ENCODE assay signal across 31 mouse cellular contexts in the genomic region with DNA sequence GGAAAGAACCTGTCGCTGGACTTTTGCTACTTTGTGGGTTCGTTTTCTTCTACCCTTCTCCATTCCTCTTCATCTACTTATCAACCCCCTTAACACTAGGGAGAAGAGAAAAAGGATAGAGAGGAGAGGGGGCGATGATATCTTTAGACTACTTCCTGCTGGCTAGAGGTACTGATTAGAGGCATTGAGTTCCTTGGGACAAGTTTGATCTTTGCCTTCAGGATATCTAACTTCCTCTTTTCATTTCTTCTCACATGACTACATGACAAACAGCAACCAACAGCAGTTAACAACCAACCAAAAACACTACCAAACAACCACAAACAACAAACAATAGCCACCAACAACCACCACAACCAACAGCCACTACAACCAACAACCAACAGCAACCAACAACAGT. TPM values are rescaled to one million over a fixed set of nuclear protein-coding genes. Genes with fewer than 3 reads are reported as not detected.
"Had no signal": no experiment of that assay in that cellular context is flagged by ENCODE, and none has a peak within 500 bp of the region (broad histone marks: within the 10 kb centered on the region; RNA-seq: fewer than 3 reads in every experiment).

No protein-coding gene starts in this region.

- H3K36me3 ChIP-seq: kidney, embryonic 15.5 days; limb, embryonic 12.5 days; limb, embryonic 15.5 days; liver, embryonic 15.5 days; lung, embryonic 15.5 days; midbrain, embryonic 10.5 days; midbrain, embryonic 13.5 days; neural tube, embryonic 13.5 days had no signal

- H3K27ac ChIP-seq: kidney, embryonic 15.5 days; limb, embryonic 12.5 days; limb, embryonic 15.5 days; liver, embryonic 12.5 days; liver, embryonic 15.5 days; lung, embryonic 15.5 days; midbrain, embryonic 10.5 days; midbrain, embryonic 13.5 days; neural tube, embryonic 13.5 days; stomach, postnatal 0 days had no signal

- H3K4me1 ChIP-seq: limb, embryonic 12.5 days; limb, embryonic 15.5 days; liver, embryonic 15.5 days; midbrain, embryonic 10.5 days; midbrain, embryonic 13.5 days; neural tube, embryonic 13.5 days had no signal

- DNase-seq: kidney, adult 8-10 months; kidney, postnatal 10 days; kidney, postnatal 36 days; left cerebral cortex, postnatal 4 days; lung, adult 18-20 months; lung, postnatal 10 days; lung, postnatal 4 days; right cerebral cortex, postnatal 14 days; right cerebral cortex, postnatal 4 days; thymus, adult 2 months; thymus, postnatal 14 days; thymus, postnatal 4 days had no signal

- H3K4me3 ChIP-seq: kidney, embryonic 15.5 days; limb, embryonic 12.5 days; limb, embryonic 15.5 days; liver, embryonic 12.5 days; liver, embryonic 15.5 days; lung, embryonic 15.5 days; megakaryocyte, embryonic 14.5 days; midbrain, embryonic 10.5 days; midbrain, embryonic 13.5 days; myocyte; neural tube, embryonic 13.5 days had no signal

RNA-seq across cellular contexts. Expression of gene Bco1, which starts 38.0 kb away (rescaled TPM):
- total RNA-seq: layer of hippocampus, adult 18-20 months; layer of hippocampus, postnatal 14 days; left cerebral cortex, adult 8-10 months; left cerebral cortex, postnatal 14 days; neutrophil, adult 5-6 weeks had no signal

RNA-seq across cellular contexts. Expression of gene Pkd1l2, which starts 51.5 kb away (rescaled TPM):
- total RNA-seq: left cerebral cortex, postnatal 14 days; left cerebral cortex, postnatal 4 days had no signal
- polyA plus RNA-seq: limb, embryonic 12.5 days; liver, embryonic 15.5 days; lung, embryonic 15.5 days; midbrain, embryonic 13.5 days; midbrain, embryonic 16.5 days; neural tube, embryonic 13.5 days; stomach, embryonic 14.5 days; stomach, postnatal 0 days had no signal
